In genomic region chrX:136741651-136742201, GRCm38 (mm10) we compare ENCODE assay signal across 8 mouse cellular contexts. TPM values are rescaled to one million over a fixed set of nuclear protein-coding genes. Genes with fewer than 3 reads are reported as not detected.
DNase-seq lines count a peak whose midpoint lies in the region; ATAC-seq and TF ChIP-seq lines count a peak whose summit lies in the region.

No protein-coding gene starts in this region.

- TF ChIP-seq POLR2A in testis, adult 2 months (IDR thresholded peaks at IDR 0.05; ENCODE audit: control insufficient read depth, low read depth, low read length) = peak; percentile 24; the same call in 1 of the 2 replicates

- peak; percentile 91 for DNase-seq in neural tube, embryonic 11.5 days (ENCODE audit: low spot score)
- no peak for DNase-seq in neural tube, embryonic 10.5 days (ENCODE audit: extremely low spot score, low spot score)
- peak; percentile 82 for DNase-seq in heart, embryonic 10.5 days (ENCODE audit: low spot score)
- DNase-seq in kidney, postnatal 0 days (ENCODE audit: low spot score) = peak; percentile 67

- H3K9me3 ChIP-seq in neural tube, embryonic 11.5 days (ENCODE audit: control insufficient read depth, low read length) = no peaks in the 10 kb centered on the region
- H3K9me3 ChIP-seq in embryonic facial prominence, embryonic 12.5 days = no peaks in the 10 kb centered on the region
- no peaks in the 10 kb centered on the region for H3K9me3 ChIP-seq in heart, embryonic 10.5 days
- H3K9me3 ChIP-seq in kidney, postnatal 0 days (replicated peaks; ENCODE audit: low read length) = no peaks in the 10 kb centered on the region
- H3K9me3 ChIP-seq in liver, embryonic 15.5 days (replicated peaks) = no peaks in the 10 kb centered on the region
- H3K9me3 ChIP-seq in neural tube, embryonic 13.5 days = no peaks in the 10 kb centered on the region

- no peaks in the 10 kb centered on the region for H3K27me3 ChIP-seq in neural tube, embryonic 11.5 days (ENCODE audit: control insufficient read depth, insufficient read depth, low read length)
- H3K27me3 ChIP-seq in embryonic facial prominence, embryonic 12.5 days = no peaks in the 10 kb centered on the region
- H3K27me3 ChIP-seq in heart, embryonic 10.5 days (ENCODE audit: insufficient read depth, poor library complexity, severe bottlenecking) = no peaks in the 10 kb centered on the region
- no peaks in the 10 kb centered on the region for H3K27me3 ChIP-seq in kidney, postnatal 0 days (ENCODE audit: insufficient read depth, low read length)
- H3K27me3 ChIP-seq in liver, embryonic 15.5 days = no peaks in the 10 kb centered on the region
- no peaks in the 10 kb centered on the region for H3K27me3 ChIP-seq in neural tube, embryonic 13.5 days
- H3K27me3 ChIP-seq in testis, adult 2 months (ENCODE audit: control insufficient read depth, insufficient read depth, low read length) = no peaks in the 10 kb centered on the region

- H3K36me3 ChIP-seq in neural tube, embryonic 11.5 days (ENCODE audit: control insufficient read depth, insufficient read depth, low read length) = no peaks in the 10 kb centered on the region
- no peaks in the 10 kb centered on the region for H3K36me3 ChIP-seq in embryonic facial prominence, embryonic 12.5 days
- H3K36me3 ChIP-seq in heart, embryonic 10.5 days = peaks cover 15% of the 10 kb centered on the region; the same call in 1 of the 2 replicates
- H3K36me3 ChIP-seq in kidney, postnatal 0 days (ENCODE audit: insufficient read depth, low read length) = no peaks in the 10 kb centered on the region
- H3K36me3 ChIP-seq in liver, embryonic 15.5 days (replicated peaks) = peaks cover 7% of the 10 kb centered on the region; the same call in 1 of the 2 replicates
- H3K36me3 ChIP-seq in neural tube, embryonic 13.5 days = no peaks in the 10 kb centered on the region
- H3K36me3 ChIP-seq in testis, adult 2 months (ENCODE audit: control insufficient read depth, insufficient read depth, low read length) = no peaks in the 10 kb centered on the region

- WGBS in neural tube, embryonic 11.5 days = 21% methylated on average over 32 of the region's 46 CpGs
- 21% methylated on average over 43 of the region's 46 CpGs for WGBS in embryonic facial prominence, embryonic 12.5 days
- 23% methylated on average over 46 of the region's 46 CpGs for WGBS in heart, embryonic 10.5 days
- 39% methylated on average over 46 of the region's 46 CpGs for WGBS in kidney, postnatal 0 days
- WGBS in liver, embryonic 15.5 days (ENCODE audit: insufficient replicate concordance) = 21% methylated on average over 45 of the region's 46 CpGs
- WGBS in neural tube, embryonic 13.5 days = 23% methylated on average over 46 of the region's 46 CpGs

- peak; percentile 39 for ATAC-seq in neural tube, embryonic 11.5 days (ENCODE audit: insufficient read depth, low FRiP score, low TSS enrichment)
- ATAC-seq in embryonic facial prominence, embryonic 12.5 days (ENCODE audit: insufficient number of reproducible peaks, insufficient read depth, low FRiP score, low TSS enrichment) = peak; percentile 82
- peak; percentile 71 for ATAC-seq in kidney, postnatal 0 days (replicated peaks; ENCODE audit: low FRiP score, low read depth)
- peak; percentile 72 for ATAC-seq in liver, embryonic 15.5 days (ENCODE audit: insufficient read depth)
- peak; percentile 86 for ATAC-seq in neural tube, embryonic 13.5 days (ENCODE audit: low read depth)

- peak overlapping the region; percentile 50 for H3K9ac ChIP-seq in neural tube, embryonic 11.5 days (ENCODE audit: low read length)
- H3K9ac ChIP-seq in embryonic facial prominence, embryonic 12.5 days = peak overlapping the region; percentile 48
- H3K9ac ChIP-seq in kidney, postnatal 0 days (ENCODE audit: low read depth, low read length) = peak overlapping the region; percentile 51; the same call in 1 of the 2 replicates
- H3K9ac ChIP-seq in liver, embryonic 15.5 days = peak overlapping the region; percentile 50
- H3K9ac ChIP-seq in neural tube, embryonic 13.5 days = peak overlapping the region; percentile 63

- H3K4me1 ChIP-seq in neural tube, embryonic 11.5 days (ENCODE audit: control insufficient read depth, insufficient read depth, low read length) = no peaks in the 10 kb centered on the region
- H3K4me1 ChIP-seq in embryonic facial prominence, embryonic 12.5 days = no peaks in the 10 kb centered on the region; the same call in 1 of the 2 replicates
- no peaks in the 10 kb centered on the region for H3K4me1 ChIP-seq in heart, embryonic 10.5 days
- H3K4me1 ChIP-seq in kidney, postnatal 0 days (replicated peaks; ENCODE audit: insufficient read depth, low read length) = no peaks in the 10 kb centered on the region; the same call in 1 of the 2 replicates
- peaks cover 14% of the 10 kb centered on the region for H3K4me1 ChIP-seq in liver, embryonic 15.5 days (replicated peaks)
- peaks cover 9% of the 10 kb centered on the region for H3K4me1 ChIP-seq in neural tube, embryonic 13.5 days (replicated peaks)
- no peaks in the 10 kb centered on the region for H3K4me1 ChIP-seq in testis, adult 2 months (ENCODE audit: control insufficient read depth, insufficient read depth, low read length)

- peak overlapping the region; percentile 39 for H3K4me3 ChIP-seq in neural tube, embryonic 11.5 days (ENCODE audit: low read depth, low read length)
- H3K4me3 ChIP-seq in embryonic facial prominence, embryonic 12.5 days = peak overlapping the region; percentile 47
- peak overlapping the region; percentile 60 for H3K4me3 ChIP-seq in heart, embryonic 10.5 days
- H3K4me3 ChIP-seq in kidney, postnatal 0 days (replicated peaks; ENCODE audit: low read depth, low read length) = peak overlapping the region; percentile 41
- peak overlapping the region; percentile 65 for H3K4me3 ChIP-seq in liver, embryonic 15.5 days (replicated peaks)
- peak overlapping the region; percentile 54 for H3K4me3 ChIP-seq in neural tube, embryonic 13.5 days
- peak overlapping the region; percentile 95 for H3K4me3 ChIP-seq in testis, adult 2 months (ENCODE audit: control insufficient read depth, low read depth, low read length)

- 0 out of 2 replicates have a peak, but pooled peaks have one; percentile 0 for TF ChIP-seq CTCF in kidney, postnatal 0 days (IDR thresholded peaks at IDR 0.05; ENCODE audit: low read depth)
- no peak for TF ChIP-seq CTCF in testis, adult 2 months (IDR thresholded peaks at IDR 0.05; ENCODE audit: control insufficient read depth, insufficient read depth, insufficient replicate concordance, low read depth, low read length)

- 0 out of 2 replicates have a peak overlapping the region, but pooled peaks have one; percentile 39 for H3K27ac ChIP-seq in neural tube, embryonic 11.5 days (ENCODE audit: low read depth, low read length)
- H3K27ac ChIP-seq in embryonic facial prominence, embryonic 12.5 days = peak overlapping the region; percentile 86
- peak overlapping the region; percentile 89 for H3K27ac ChIP-seq in heart, embryonic 10.5 days
- H3K27ac ChIP-seq in kidney, postnatal 0 days = peak overlapping the region; percentile 90
- H3K27ac ChIP-seq in liver, embryonic 15.5 days (replicated peaks) = peak overlapping the region; percentile 87
- peak overlapping the region; percentile 88 for H3K27ac ChIP-seq in neural tube, embryonic 13.5 days (replicated peaks)
- H3K27ac ChIP-seq in testis, adult 2 months (ENCODE audit: control insufficient read depth, insufficient read depth, low read depth, low read length) = peak overlapping the region; percentile 96

- peak overlapping the region; percentile 45 for H3K4me2 ChIP-seq in neural tube, embryonic 11.5 days (ENCODE audit: low read depth)
- peak overlapping the region; percentile 47 for H3K4me2 ChIP-seq in embryonic facial prominence, embryonic 12.5 days (replicated peaks)
- H3K4me2 ChIP-seq in kidney, postnatal 0 days (ENCODE audit: low read length) = peak overlapping the region; percentile 53
- peak overlapping the region; percentile 80 for H3K4me2 ChIP-seq in liver, embryonic 15.5 days
- H3K4me2 ChIP-seq in neural tube, embryonic 13.5 days = peak overlapping the region; percentile 59

RNA-seq across cellular contexts. Expression of gene Morf4l2, which starts 1.8 kb away (rescaled TPM):
- polyA plus RNA-seq in neural tube, embryonic 11.5 days (2014; fragmentation: Nextera tagmentation; extraction: Ambion mirVana) = 622 and 646 TPM in 2 replicates
- polyA plus RNA-seq in embryonic facial prominence, embryonic 12.5 days (2016; fragmentation: Nextera tagmentation; extraction: Ambion mirVana) = 595 and 635 TPM in 2 replicates
- polyA plus RNA-seq in heart, embryonic 10.5 days (2016; fragmentation: Nextera tagmentation; extraction: Ambion mirVana) = 448 and 541 TPM in 2 replicates
- polyA plus RNA-seq in kidney, postnatal 0 days (2015; fragmentation: Nextera tagmentation; extraction: Ambion mirVana) = 478 and 504 TPM in 2 replicates
- polyA plus RNA-seq in liver, embryonic 15.5 days (2015; fragmentation: Nextera tagmentation; extraction: Ambion mirVana) = 174 and 179 TPM in 2 replicates
- polyA plus RNA-seq in neural tube, embryonic 13.5 days (2015; fragmentation: Nextera tagmentation; extraction: Ambion mirVana) = 508 and 542 TPM in 2 replicates
- 20.4 and 22.6 TPM in 2 replicates for polyA plus RNA-seq in testis, adult 2 months (2012; rRNA removed)

RNA-seq across cellular contexts. Expression of gene Tceal1, which starts 33.9 kb away (rescaled TPM):
- 8.9 and 9.3 TPM in 2 replicates for polyA plus RNA-seq in neural tube, embryonic 11.5 days (2014; fragmentation: Nextera tagmentation; extraction: Ambion mirVana)
- polyA plus RNA-seq in embryonic facial prominence, embryonic 12.5 days (2016; fragmentation: Nextera tagmentation; extraction: Ambion mirVana) = 11.0 and 11.6 TPM in 2 replicates
- polyA plus RNA-seq in heart, embryonic 10.5 days (2016; fragmentation: Nextera tagmentation; extraction: Ambion mirVana) = 6.1 and 7.2 TPM in 2 replicates
- 13.4 and 17.1 TPM in 2 replicates for polyA plus RNA-seq in kidney, postnatal 0 days (2015; fragmentation: Nextera tagmentation; extraction: Ambion mirVana)
- polyA plus RNA-seq in liver, embryonic 15.5 days (2015; fragmentation: Nextera tagmentation; extraction: Ambion mirVana) = 0.78 and 0.97 TPM in 2 replicates
- 18.2 and 18.9 TPM in 2 replicates for polyA plus RNA-seq in neural tube, embryonic 13.5 days (2015; fragmentation: Nextera tagmentation; extraction: Ambion mirVana)
- 1.0 and 1.3 TPM in 2 replicates for polyA plus RNA-seq in testis, adult 2 months (2012; rRNA removed)

RNA-seq across cellular contexts. Expression of gene Glra4, which starts 38.2 kb away (rescaled TPM):
- polyA plus RNA-seq in neural tube, embryonic 11.5 days (2014; fragmentation: Nextera tagmentation; extraction: Ambion mirVana) = not detected in 2 replicates
- polyA plus RNA-seq in embryonic facial prominence, embryonic 12.5 days (2016; fragmentation: Nextera tagmentation; extraction: Ambion mirVana) = 0.11 TPM in 1 of 2 replicates, not detected in the other
- polyA plus RNA-seq in heart, embryonic 10.5 days (2016; fragmentation: Nextera tagmentation; extraction: Ambion mirVana) = 0.15 and 0.21 TPM in 2 replicates
- polyA plus RNA-seq in kidney, postnatal 0 days (2015; fragmentation: Nextera tagmentation; extraction: Ambion mirVana) = not detected in 2 replicates
- polyA plus RNA-seq in liver, embryonic 15.5 days (2015; fragmentation: Nextera tagmentation; extraction: Ambion mirVana) = not detected in 2 replicates
- polyA plus RNA-seq in neural tube, embryonic 13.5 days (2015; fragmentation: Nextera tagmentation; extraction: Ambion mirVana) = 0.13 and 0.17 TPM in 2 replicates
- 0.05 TPM in 1 of 2 replicates, not detected in the other for polyA plus RNA-seq in testis, adult 2 months (2012; rRNA removed)

Comparison
In these comparisons a context has a peak if more than half of its experiments do, and no peak if none do; other contexts are left out.
1. H3K27ac ChIP-seq: peak in every context shown above with its lines; median percentile 96 in testis, adult 2 months; 90 in kidney, postnatal 0 days; 89 in heart, embryonic 10.5 days; 88 in neural tube, embryonic 13.5 days; 87 in liver, embryonic 15.5 days; 86 in embryonic facial prominence, embryonic 12.5 days; 39 in neural tube, embryonic 11.5 days.
2. H3K4me3 ChIP-seq: peak in every context shown above with its lines; median percentile 95 in testis, adult 2 months; 65 in liver, embryonic 15.5 days; 60 in heart, embryonic 10.5 days; 54 in neural tube, embryonic 13.5 days; 47 in embryonic facial prominence, embryonic 12.5 days; 41 in kidney, postnatal 0 days; 39 in neural tube, embryonic 11.5 days.